Mouse (Mus musculus): ENCODE data around the gene Kif13a.

Gene Kif13a

GRCm38 (mm10) chr13:46772581-46772980, 157.1 kb downstream of the Kif13a start:
- DNase-seq, result no peak

- DNase-seq, result no peak
These were observed 164.3 kb downstream of the Kif13a start for GRCm38 (mm10) chr13:46765361-46765760.

DNA sequence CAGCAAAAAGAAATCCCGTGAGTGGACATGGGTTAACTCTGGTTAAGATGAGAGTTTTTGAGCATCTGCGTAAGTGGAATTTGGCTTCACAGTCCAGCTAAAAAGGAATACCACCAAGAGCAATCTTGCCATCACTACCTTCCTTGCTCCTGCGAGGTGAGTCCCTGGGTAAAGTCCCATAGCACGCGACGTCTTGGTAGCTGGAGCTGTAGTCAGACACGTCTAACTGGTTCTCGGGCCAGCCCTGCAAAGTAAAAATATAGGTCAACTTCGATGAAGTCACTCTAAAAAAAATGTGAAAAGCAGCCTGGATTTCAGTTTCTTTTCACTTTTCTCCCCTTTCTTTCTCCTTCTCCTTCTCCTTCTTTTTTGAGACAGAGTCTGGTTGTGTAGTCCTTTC, 166.5 kb downstream of the Kif13a start:
- DNase-seq, result no peak

DNA sequence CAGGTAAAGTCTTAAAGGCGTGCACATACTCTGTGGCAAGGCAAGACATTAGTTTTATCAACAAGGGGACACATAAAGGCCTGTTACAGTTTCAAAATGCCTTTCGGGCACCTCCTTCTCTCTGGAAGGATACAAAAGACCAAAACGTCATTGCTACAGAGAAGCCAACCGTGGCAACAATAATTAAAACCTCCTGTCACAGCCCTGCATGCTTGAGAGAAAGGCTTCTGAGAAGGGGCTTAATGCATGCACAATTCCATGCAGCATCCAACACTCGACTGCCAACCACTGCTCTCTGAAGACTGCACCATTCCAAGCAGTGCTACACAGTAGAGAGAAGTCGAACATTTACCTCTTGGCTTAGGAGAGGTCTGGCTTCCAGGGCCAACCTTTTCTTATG, 168.7 kb downstream of the Kif13a start:
- DNase-seq, result no peak

GRCm38 (mm10) chr13:46759281-46759809, 170.3 kb downstream of the Kif13a start:
- no peak for DNase-seq

DNA sequence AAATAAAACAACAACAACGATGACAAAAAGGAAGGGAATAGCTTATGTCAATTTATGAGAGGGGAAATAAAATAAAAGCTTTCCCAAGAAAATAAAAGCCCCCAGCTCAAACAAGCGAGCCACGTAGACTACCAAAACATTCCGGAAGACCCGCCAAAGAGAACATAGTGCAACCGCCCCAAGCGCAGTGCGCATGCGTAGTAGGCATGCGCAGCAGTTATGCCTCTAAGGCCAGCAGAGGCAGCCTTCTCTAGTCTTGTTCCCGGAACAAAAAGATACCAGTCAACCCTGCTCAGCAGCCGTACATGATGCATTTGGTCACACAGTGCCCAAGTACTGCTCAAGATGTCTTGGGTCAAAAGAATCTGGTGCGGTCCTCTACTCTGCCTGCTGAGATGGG, 171.0 kb downstream of the Kif13a start:
- no peak for DNase-seq

DNA sequence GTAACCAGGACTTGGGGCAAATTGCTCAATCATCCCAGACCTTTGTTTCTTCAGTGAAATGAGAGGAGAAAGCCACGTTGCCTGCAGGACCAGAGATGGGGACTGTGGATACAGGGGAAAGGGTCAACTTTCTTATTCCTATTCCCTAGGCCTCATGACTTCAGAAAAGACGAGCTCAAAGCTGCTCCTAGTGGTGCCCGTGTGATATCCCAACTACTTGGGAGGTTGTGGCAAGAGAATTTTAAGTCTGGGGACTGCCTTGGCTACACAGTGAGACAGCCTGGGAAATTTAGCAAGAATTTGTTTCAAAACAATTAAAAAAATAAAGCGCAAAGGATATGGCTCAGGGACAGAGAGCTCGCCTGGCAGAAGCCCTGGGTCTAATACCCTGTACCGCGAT, 171.7 kb downstream of the Kif13a start:
- DNase-seq, result no peak

- DNase-seq, result no peak
These were observed 176.4 kb downstream of the Kif13a start for GRCm38 (mm10) chr13:46753294-46753693.

- no peak for DNase-seq
These were observed 177.0 kb downstream of the Kif13a start for GRCm38 (mm10) chr13:46752566-46753229.

GRCm38 (mm10) chr13:46748138-46748873, 181.4 kb downstream of the Kif13a start:
- DNase-seq, result no peak

GRCm38 (mm10) chr13:46743821-46744220, 185.8 kb downstream of the Kif13a start:
- no peak for DNase-seq

DNA sequence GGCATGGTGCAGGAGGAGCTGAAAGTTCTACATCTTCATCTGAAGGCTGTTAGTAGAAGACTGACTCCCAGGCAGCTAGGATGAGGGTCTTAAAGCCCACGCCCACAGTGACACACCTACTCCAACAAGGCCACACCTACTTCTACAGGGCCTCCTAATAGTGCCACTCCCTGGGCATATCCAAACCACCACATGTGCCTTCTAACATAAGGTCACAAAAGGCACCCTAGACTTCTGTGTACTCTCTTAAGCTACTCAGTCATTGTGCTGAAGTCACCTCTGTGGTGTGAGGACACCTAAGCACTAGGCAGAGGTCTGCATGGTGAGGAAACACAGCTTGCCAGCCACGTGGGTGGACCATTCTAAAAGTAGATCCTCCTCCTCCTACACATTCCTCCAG, 187.3 kb downstream of the Kif13a start:
- DNase-seq, result no peak

DNA sequence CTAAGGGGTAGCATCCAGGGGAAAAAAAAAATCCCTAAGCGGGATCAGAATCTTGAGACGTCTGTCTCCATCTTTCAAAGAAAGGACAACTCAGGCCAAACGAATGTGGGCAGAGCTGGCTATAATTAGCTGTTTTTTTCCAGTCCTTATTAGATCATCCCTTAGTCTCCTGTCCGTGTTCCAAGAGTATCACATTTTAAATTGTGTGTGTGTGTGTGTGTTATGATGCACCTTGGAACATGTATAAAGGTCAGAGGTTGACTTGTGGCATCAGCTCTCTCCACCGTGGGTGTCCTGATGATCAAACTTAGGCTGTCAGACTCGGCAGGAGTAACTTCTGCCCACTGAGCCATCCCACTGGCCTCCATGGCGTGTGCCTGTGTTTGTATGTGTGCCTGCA, 190.2 kb downstream of the Kif13a start:
- no peak for DNase-seq

DNA sequence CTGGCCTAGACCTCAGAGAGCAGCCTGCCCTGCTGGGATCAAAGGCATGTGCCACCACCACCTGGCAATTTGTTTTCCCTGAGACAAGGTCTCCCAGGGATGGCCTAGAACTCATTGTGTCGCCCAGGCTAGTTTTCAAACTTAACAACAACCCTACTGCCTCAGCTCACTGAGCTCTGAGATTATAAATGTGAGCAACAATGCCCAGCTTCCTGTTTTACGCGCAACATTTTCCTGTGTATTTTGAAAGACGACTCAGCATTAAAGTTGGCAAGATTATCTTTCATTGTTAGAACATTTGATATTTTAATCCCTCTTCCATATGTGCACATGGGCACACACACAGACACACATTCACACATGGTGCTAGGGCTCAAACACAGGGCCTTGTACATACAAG, 192.2 kb downstream of the Kif13a start:
- no peak for DNase-seq

GRCm38 (mm10) chr13:46736479-46736865, 193.2 kb downstream of the Kif13a start:
- DNase-seq, result peak in 1 of 2 experiments; percentile 10

DNA sequence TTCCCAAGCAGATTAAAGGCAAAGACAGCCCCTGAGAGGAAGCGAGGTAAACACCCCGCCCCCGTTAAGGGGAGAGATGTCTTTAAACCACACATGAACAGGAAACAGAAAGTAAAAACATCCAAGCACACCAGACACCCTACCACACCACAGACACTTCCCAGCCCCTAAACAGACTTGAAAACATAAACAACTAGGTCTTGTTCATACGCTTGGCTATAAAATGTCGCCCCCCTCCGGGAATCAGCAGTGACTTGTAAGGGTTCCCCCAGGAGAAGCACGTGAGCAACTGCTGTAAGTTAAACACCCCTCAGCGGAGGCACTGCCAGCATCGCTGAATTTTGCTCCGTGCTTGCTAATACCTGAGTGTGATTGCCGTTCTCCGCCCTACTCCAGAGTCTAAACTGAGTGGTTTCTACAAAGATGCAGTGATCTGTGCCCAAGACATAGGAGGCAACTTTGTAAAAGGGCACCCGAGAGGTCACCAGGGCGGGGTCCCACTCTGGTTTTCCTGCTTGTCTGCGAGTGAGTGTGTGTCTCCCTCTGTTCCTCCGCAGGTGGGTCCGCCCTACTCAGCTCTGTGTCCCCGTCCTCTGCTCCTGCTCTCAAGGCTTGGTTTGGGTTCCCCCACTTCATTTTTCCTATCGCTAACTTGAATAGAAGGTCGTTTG, 193.7 kb downstream of the Kif13a start:
- peak; percentile 24 to 37 for DNase-seq

DNA sequence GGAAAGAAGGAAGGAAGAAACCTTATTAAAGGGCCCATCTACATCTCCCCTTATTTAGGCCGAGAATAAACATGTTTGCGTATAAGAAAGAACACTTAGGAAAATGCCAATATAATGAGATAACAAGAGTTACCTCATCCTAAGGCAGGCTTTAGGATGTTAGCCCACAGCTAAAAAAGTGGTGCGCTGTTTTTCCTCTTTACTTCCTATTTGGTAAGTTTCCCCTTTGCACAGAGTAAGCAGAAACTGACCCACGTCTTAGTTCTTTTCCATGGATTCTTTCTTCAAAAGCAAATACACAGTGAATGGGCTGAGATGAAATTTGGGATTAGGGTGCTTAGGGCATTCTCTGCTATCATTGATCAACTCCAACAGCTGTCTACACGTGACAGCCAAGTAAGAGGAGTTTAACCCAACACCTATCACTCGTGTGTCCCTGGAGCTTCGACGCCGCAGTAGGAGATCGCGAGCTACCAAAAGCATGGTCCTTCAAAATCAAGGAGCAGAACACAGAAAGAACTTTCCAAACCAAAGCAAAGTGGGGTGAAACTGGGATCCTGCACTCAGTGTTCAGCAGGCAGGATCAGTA, 194.4 kb downstream of the Kif13a start:
- no peak for DNase-seq

- no peak for DNase-seq
These were observed 199.7 kb downstream of the Kif13a start for GRCm38 (mm10) chr13:46729998-46730397.

DNA sequence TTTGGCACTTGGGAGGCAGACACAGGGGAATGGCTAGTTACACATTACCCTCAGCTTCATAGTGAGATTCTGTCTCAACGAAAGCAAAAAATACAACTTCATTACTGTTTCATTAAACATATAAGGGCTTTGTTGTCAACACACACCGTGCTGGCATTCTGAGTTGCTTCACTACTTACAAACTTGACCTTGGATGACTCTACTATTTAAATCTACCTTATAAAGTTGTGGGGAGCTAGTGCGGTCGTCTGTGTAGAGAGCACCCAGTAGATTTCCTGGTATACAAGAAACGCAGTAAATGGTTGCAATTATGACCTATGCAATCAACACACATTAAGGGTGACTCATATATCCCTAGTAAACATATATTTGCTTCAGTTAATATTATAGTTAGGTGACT, 201.3 kb downstream of the Kif13a start:
- no peak for DNase-seq

GRCm38 (mm10) chr13:46727837-46728268, 201.8 kb downstream of the Kif13a start, which contains the start of gene Nup153:
Nup153 (minus strand) TSS chr13:46727940.
- peak; percentile 99 to 100 for DNase-seq

DNA sequence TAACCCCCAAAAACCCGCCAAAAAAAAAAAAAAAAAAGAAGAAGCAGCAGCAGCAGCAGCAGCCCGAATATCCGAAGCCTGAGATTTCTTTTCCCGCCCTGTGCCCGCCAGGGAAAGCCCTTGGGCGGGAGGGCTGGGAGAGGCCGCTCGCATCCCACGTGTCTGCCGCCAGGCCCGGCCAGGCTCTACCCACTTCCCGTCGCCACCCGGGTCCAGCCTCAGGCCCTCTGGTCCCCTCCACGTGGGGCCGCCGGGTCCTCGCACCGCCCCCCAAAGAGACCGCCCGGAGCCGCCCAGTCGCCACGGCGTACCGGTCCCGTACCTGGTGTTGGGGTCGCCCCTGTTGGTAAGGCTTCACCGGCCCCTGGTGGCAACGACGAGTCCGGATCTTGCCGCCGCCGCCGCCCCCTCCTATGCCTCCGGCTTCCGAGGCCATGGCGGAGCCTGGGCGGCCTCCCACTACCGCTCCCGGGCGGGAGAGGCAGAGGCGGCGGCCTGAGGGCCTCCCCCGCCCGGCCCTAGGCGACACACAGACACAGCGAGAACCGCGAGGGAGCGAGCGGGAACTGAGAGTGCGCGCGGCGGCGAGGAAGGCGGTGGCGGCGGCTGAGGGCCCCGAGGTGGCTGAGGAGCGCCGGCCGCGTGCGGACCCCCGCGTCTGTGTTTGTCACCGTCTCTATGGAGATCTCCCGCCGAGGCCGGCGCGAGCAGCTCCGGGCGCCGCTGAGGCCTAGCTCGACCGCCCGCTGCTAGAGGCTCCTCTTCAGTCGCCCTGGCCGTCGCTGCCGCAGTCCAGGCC, 202.4 kb downstream of the Kif13a start:
- peak; percentile 69 to 73 for DNase-seq
